Mouse (Mus musculus) c-Kit-positive CD71-positive TER-119-negative erythroid progenitor cells, embryonic 14.5 days (primary cell): ENCODE measurements at regions not wholly inside any gene's neighbourhood (a gene's known extent, or its start where the extent isn't known, plus 50 kb on each side); places are given as distances from the start of the nearest gene placed in this dataset.

Experiments
- DNase-seq: peaks from one replicate; pipeline ENCODE4 v3.0.0-alpha.2; 2013; ENCODE audit warnings: low read depth

GRCm38 (mm10) chr2:139120905-139121304 lies 372.8 kb upstream of the Sptlc3 start:
- no peak for DNase-seq

GRCm38 (mm10) chr2:139132121-139132520 lies 361.6 kb upstream of the Sptlc3 start:
- no peak for DNase-seq

- DNase-seq = no peak
Observed at GRCm38 (mm10) chr2:139147004-139147403, 346.7 kb upstream of the Sptlc3 start.

- DNase-seq = no peak
Observed at GRCm38 (mm10) chr2:139179641-139180040, 314.1 kb upstream of the Sptlc3 start.

- no peak for DNase-seq
Observed at GRCm38 (mm10) chr2:139198281-139198680, 295.4 kb upstream of the Sptlc3 start.

GRCm38 (mm10) chr2:139207649-139208048 lies 286.1 kb upstream of the Sptlc3 start:
- no peak for DNase-seq

- DNase-seq = no peak
Observed at GRCm38 (mm10) chr2:139220757-139221400, 272.8 kb upstream of the Sptlc3 start.

GRCm38 (mm10) chr2:139230453-139230852 lies 263.3 kb upstream of the Sptlc3 start:
- DNase-seq = no peak

GRCm38 (mm10) chr2:139250138-139250537 lies 243.6 kb upstream of the Sptlc3 start:
- DNase-seq = no peak

GRCm38 (mm10) chr2:139267119-139267518 lies 226.6 kb upstream of the Sptlc3 start:
- DNase-seq = no peak

GRCm38 (mm10) chr2:139276581-139276980 lies 217.1 kb upstream of the Sptlc3 start:
- no peak for DNase-seq

GRCm38 (mm10) chr2:139277571-139277970 lies 216.1 kb upstream of the Sptlc3 start:
- DNase-seq = no peak

GRCm38 (mm10) chr2:139281056-139281455 lies 212.7 kb upstream of the Sptlc3 start:
- DNase-seq = no peak

GRCm38 (mm10) chr2:139284315-139284714 lies 209.4 kb upstream of the Sptlc3 start:
- no peak for DNase-seq

- no peak for DNase-seq
Observed at GRCm38 (mm10) chr2:139286446-139286845, 207.3 kb upstream of the Sptlc3 start.

- no peak for DNase-seq
Observed at GRCm38 (mm10) chr2:139298541-139299152, 195.1 kb upstream of the Sptlc3 start.

- DNase-seq = no peak
Observed at GRCm38 (mm10) chr2:139311401-139311812, 182.3 kb upstream of the Sptlc3 start.

GRCm38 (mm10) chr2:139312053-139312452 lies 181.7 kb upstream of the Sptlc3 start:
- DNase-seq = no peak

GRCm38 (mm10) chr2:139322509-139322908 lies 171.2 kb upstream of the Sptlc3 start:
- no peak for DNase-seq

GRCm38 (mm10) chr2:139325501-139325900 lies 168.2 kb upstream of the Sptlc3 start:
- DNase-seq = no peak

- no peak for DNase-seq
Observed at GRCm38 (mm10) chr2:139334681-139335080, 159.0 kb upstream of the Sptlc3 start.

GRCm38 (mm10) chr2:139338240-139338639 lies 155.5 kb upstream of the Sptlc3 start:
- DNase-seq = no peak

GRCm38 (mm10) chr2:139356280-139357010 lies 137.3 kb upstream of the Sptlc3 start:
- DNase-seq = no peak
